Mouse (Mus musculus): ENCODE measurements around the gene Greb1.

DNA sequence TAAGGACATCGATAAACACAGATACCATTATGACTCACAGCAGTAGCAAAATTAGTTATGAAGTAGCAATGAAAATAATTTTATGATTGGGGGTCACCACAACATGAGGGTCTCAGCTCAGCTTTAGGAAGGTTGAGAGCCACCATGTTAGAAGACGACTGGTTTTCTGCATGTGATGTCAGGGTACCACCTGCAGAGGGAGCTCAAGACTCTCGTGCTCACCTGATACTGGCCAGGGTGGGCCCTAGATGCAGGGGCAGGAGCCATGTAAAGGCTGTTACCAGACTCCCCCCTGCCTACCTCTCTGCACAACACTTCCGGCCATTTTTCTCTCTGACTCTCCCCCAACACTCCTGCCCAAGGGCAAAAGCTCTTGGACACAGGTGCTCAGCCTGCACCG lies 158.7 kb downstream of the Greb1 start:
- TF ChIP-seq CTCF (IDR thresholded peaks at IDR 0.05; ENCODE audit: extremely low read depth, insufficient read depth, insufficient read length, insufficient replicate concordance) = no peak
- TF ChIP-seq POLR2A (IDR thresholded peaks at IDR 0.05; ENCODE audit: low read depth, low read length) = no peak

Data from spleen, adult 2 months (tissue).